Mouse (Mus musculus) cortical plate, adult 2 months (tissue): Measurements from ENCODE around the gene Tmprss2.

Experiments used
- CTCF ChIP-seq: fragments of 200-500 bp; IDR thresholded peaks from 2 replicates; pipeline ENCODE4 v1.5.1; 2011; ENCODE audit warnings: mild to moderate bottlenecking, control low read depth, low read length; ENCODE audit not compliant: insufficient read depth; ENCODE audit errors: extremely low read depth
- POLR2A ChIP-seq: fragments of 200-500 bp; IDR thresholded peaks from 2 replicates; pipeline ENCODE4 v1.6.1; 2011; ENCODE audit warnings: mild to moderate bottlenecking, low read length, control low read depth; ENCODE audit not compliant: insufficient read depth; ENCODE audit errors: extremely low read depth

DNA sequence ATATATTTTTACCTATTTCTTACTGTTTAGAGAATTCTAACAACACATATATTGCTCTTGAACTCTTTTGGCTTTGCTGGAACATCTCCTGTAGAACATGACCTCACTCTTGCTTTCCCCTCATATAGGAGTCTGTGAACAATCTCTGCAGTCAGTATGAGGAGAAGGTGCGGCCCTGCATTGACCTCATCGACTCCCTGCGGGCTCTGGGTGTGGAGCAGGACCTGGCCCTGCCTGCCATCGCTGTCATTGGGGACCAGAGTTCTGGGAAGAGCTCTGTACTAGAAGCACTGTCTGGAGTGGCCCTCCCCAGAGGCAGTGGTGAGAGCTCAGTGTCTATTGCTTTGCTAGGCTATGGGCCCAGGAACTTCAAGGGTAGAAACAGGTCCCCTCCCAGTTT lies 66.7 kb downstream of the Tmprss2 start:
- TF ChIP-seq CTCF (no peak), POLR2A (no peak)
